Mouse (Mus musculus) stomach, postnatal 0 days (tissue): ENCODE results near the gene Crtc3. TPM values are rescaled to one million over a fixed set of nuclear protein-coding genes. Genes with fewer than 3 reads are reported as not detected.

ENCODE experiments used
- ATAC-seq: fragments of 200-750 bp; cut with Nextera tagmentation; 2 replicates; pipeline ENCODE4 v1.8.0; 2017; ENCODE audit not compliant: low FRiP score, low TSS enrichment
- DNase-seq: peaks from one replicate; pipeline ENCODE4 v3.0.0-alpha.2; 2016; ENCODE audit warnings: low spot score
- H3K27ac ChIP-seq: fragments of 300-500 bp; sonication (generic); replicated peaks from 2 replicates; pipeline ENCODE4 v1.5.1; 2014; ENCODE audit warnings: mild to moderate bottlenecking, control low read depth
- H3K27me3 ChIP-seq: fragments of 300-500 bp; sonication (generic); 2 replicates; pipeline ENCODE4 v1.6.1; 2014; ENCODE audit warnings: low read length; ENCODE audit not compliant: control insufficient read depth, insufficient read depth
- H3K36me3 ChIP-seq: fragments of 300-500 bp; sonication (generic); 2 replicates; pipeline ENCODE4 v1.6.1; 2014; ENCODE audit warnings: low read length, mixed read lengths; ENCODE audit not compliant: control insufficient read depth, insufficient read depth
- H3K4me1 ChIP-seq: fragments of 300-500 bp; sonication (generic); replicated peaks from 2 replicates; pipeline ENCODE4 v1.6.1; 2014; ENCODE audit warnings: antibody characterized with exemption; ENCODE audit not compliant: control insufficient read depth, insufficient read depth
- H3K4me2 ChIP-seq: fragments of 300-500 bp; sonication (generic); replicated peaks from 2 replicates; pipeline ENCODE4 v1.6.1; 2014; ENCODE audit warnings: low read depth, mild to moderate bottlenecking, control low read depth, moderate library complexity
- H3K4me3 ChIP-seq: fragments of 300-500 bp; sonication (generic); 2 replicates; pipeline ENCODE4 v1.5.1; 2014; ENCODE audit warnings: low read depth, low read length, control low read depth
- H3K9ac ChIP-seq: fragments of 300-500 bp; sonication (generic); 2 replicates; pipeline ENCODE4 v1.6.1; 2014; ENCODE audit warnings: mild to moderate bottlenecking, low read length, control low read depth, mixed read lengths
- H3K9me3 ChIP-seq: fragments of 300-500 bp; sonication (generic); 2 replicates; pipeline ENCODE4 v1.6.1; 2016; ENCODE audit warnings: low read length; ENCODE audit not compliant: control insufficient read depth
- CTCF ChIP-seq: IDR thresholded peaks from 2 replicates; pipeline ENCODE4 v1.5.1; 2016; ENCODE audit warnings: antibody characterized with exemption, low read depth, mild to moderate bottlenecking, moderate library complexity
- EP300 ChIP-seq: optimal IDR thresholded peaks from 2 replicates; pipeline ENCODE3; 2016; ENCODE audit warnings: antibody characterized with exemption
- WGBS: fragments of 180-500 bp; shearing (Covaris S2); extraction: QIAGEN DNeasy Blood & Tissue Kit; methylation state at CpG from one replicate; pipeline ENCODE4 v1.1.7; 2014; 5-methylcytosine and 5-hydroxymethylcytosine counted together
- polyA plus RNA-seq: library from polyadenylated mRNA; unstranded; fragments of >200 nt; fragmentation: Nextera tagmentation; extraction: Ambion mirVana; gene quantifications from 2 replicates; pipeline ENCODE4 v1.2.1, GENCODE M21; 2015

The Crtc3 gene
- polyA plus RNA-seq, 1 experiment from 2014 or later = 8.8 TPM

DNA sequence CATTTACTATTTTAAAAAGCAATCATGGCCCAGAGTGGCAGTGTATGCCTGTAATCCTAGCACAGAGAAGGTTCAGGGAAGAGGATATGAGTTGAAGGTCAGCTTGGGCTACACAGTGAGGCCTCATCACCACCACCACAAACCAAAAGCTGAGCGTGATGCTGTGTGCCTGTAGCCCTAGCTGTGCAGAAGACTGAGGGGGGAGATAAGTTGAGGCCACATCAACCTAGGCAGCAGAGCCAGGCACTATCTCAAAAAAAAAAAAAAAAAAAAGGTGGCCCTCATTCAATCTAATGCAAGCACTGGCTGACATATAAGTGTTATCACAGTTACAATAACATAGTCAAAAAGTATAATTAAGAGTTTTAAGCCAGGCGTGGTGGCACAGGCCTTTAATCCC, 30.4 kb upstream of the Crtc3 start:
- DNase-seq (no peak), ATAC-seq (no peak)
- H3K36me3 ChIP-seq = peaks cover 38% of the 10 kb centered on the region
- no peak overlapping the region for H3K4me2 ChIP-seq
- H3K4me3 ChIP-seq = no peak overlapping the region
- H3K27me3 ChIP-seq = no peaks in the 10 kb centered on the region
- H3K27ac ChIP-seq = no peak overlapping the region
- no peaks in the 10 kb centered on the region for H3K4me1 ChIP-seq
- H3K9ac ChIP-seq = no peak overlapping the region
- no peaks in the 10 kb centered on the region for H3K9me3 ChIP-seq
- TF ChIP-seq EP300 (no peak), CTCF (no peak)
- WGBS = 84% methylated on average over 2 of the region's 2 CpGs

DNA sequence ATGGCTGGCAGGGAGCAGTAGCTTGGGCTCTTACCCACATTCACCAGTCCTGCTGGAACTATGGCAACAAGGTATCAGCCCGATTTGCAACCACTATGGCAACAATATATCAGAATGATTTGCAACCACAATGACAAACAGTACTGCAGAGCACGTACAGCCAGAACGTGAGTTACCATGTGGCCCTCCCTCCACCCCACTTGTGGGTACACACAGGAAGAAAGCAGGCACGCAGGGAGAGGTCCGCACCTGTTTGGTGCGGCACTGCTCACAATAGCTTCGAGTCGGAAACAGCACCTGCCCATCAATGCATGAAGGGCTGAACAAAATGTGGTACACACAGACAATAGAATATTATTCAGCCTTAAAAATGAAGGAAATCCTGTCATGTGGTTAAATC, 29.8 kb upstream of the Crtc3 start:
- no peaks in the 10 kb centered on the region for H3K4me1 ChIP-seq
- peaks cover 40% of the 10 kb centered on the region for H3K36me3 ChIP-seq
- no peak for TF ChIP-seq EP300
- no peak for TF ChIP-seq CTCF

DNA sequence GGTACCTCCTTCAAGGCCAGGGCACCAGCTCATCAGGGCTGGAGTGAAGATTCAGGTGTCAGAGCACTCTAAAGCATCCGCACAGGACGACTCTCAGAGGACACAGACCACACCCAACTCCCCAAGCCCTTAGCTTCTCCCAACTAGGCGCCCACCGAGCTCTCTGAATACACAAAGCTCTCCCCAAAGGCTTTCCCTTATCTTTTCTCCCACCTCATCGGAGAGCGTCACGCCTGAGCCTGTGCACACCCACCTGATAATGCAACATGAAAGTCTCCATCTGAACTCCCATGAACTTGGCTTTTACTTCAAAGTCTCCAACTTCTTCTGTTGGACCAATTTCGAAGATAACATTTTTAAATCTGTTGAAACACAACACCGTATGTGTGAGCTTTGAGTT, 28.1 kb upstream of the Crtc3 start:
- no peaks in the 10 kb centered on the region for H3K27me3 ChIP-seq
- 78% methylated on average over 9 of the region's 9 CpGs for WGBS
- no peak overlapping the region for H3K27ac ChIP-seq
- H3K4me2 ChIP-seq = no peak overlapping the region
- ATAC-seq (no peak), DNase-seq (no peak)
- TF ChIP-seq CTCF (no peak), EP300 (no peak)
- H3K9me3 ChIP-seq = no peaks in the 10 kb centered on the region
- H3K4me1 ChIP-seq = no peaks in the 10 kb centered on the region
- H3K4me3 ChIP-seq = no peak overlapping the region
- H3K9ac ChIP-seq = no peak overlapping the region
- H3K36me3 ChIP-seq = peaks cover 35% of the 10 kb centered on the region

More for the DNA sequence above, 29.8 kb upstream of the Crtc3 start:
- no peak for ATAC-seq
- no peak overlapping the region for H3K27ac ChIP-seq
- H3K4me2 ChIP-seq = no peak overlapping the region
- no peak for DNase-seq
- 80% methylated on average over 8 of the region's 8 CpGs for WGBS
- no peaks in the 10 kb centered on the region for H3K9me3 ChIP-seq
- no peak overlapping the region for H3K9ac ChIP-seq
- no peak overlapping the region for H3K4me3 ChIP-seq
- H3K27me3 ChIP-seq = no peaks in the 10 kb centered on the region

- 82% methylated on average over 7 of the region's 7 CpGs for WGBS
- no peak for DNase-seq
These were observed 26.6 kb upstream of the Crtc3 start for GRCm38 (mm10) chr7:80715306-80715705.

DNA sequence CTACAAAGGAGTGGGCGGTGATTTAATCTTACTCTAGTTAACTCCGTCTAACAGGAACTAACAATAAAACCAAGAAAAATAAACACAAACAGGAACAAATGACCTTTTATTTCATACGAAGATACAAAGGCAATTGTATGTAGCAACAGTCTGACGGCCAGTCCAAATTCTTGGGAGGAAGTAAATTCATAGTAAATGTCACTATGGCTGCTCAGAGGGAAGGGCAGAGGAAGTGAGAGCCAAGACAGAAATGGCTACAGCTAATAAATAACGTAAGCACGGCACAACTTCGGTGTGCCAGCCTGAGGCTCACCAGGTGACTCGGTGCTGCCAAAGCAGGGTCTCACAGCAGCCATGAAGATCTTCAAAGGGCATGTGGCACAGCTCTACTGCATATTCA, 22.8 kb upstream of the Crtc3 start:
- H3K4me2 ChIP-seq = no peak overlapping the region
- 67% methylated on average over 8 of the region's 8 CpGs for WGBS
- ATAC-seq (no peak), DNase-seq (no peak)
- TF ChIP-seq EP300 (no peak), CTCF (no peak)
- no peak overlapping the region for H3K27ac ChIP-seq
- H3K36me3 ChIP-seq = peaks cover 21% of the 10 kb centered on the region
- no peak overlapping the region for H3K4me3 ChIP-seq
- no peak overlapping the region for H3K9ac ChIP-seq
- H3K27me3 ChIP-seq = no peaks in the 10 kb centered on the region
- no peaks in the 10 kb centered on the region for H3K9me3 ChIP-seq
- H3K4me1 ChIP-seq = no peaks in the 10 kb centered on the region

More at GRCm38 (mm10) chr7:80715306-80715705, 26.6 kb upstream of the Crtc3 start:
- Histone ChIP-seq H3K4me2 (no peak overlapping the region), H3K4me3 (no peak overlapping the region), H3K9ac (no peak overlapping the region), H3K27ac (0 out of 2 replicates have a peak overlapping the region, but pooled peaks have one; percentile 24), H3K36me3 (peaks cover 36% of the 10 kb centered on the region), H3K4me1 (no peaks in the 10 kb centered on the region), H3K9me3 (no peaks in the 10 kb centered on the region), H3K27me3 (no peaks in the 10 kb centered on the region)
- ATAC-seq = peak; percentile 56; the same call in 1 of the 2 replicates
- TF ChIP-seq EP300 (no peak), CTCF (no peak)

DNA sequence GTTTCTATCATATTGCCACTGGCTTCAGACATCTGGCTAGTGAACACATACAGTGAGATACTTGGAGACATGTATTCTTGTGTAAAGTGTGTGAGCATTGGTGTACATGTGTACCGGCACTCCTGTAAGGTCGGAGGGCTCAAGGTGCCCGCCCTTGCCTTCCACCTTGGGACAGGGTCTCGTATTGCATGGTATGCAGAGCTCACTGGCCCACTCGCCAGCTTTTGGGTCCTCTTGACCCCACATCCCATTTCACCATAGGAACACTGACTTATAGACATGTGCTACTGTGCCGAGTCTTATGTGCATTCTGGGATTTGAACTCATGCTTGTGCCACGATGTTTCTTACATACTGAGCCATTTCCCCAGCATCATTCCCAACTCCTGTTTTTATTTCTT, 21.7 kb upstream of the Crtc3 start:
- Histone ChIP-seq H3K9ac (no peak overlapping the region), H3K4me1 (no peaks in the 10 kb centered on the region), H3K36me3 (peaks cover 13% of the 10 kb centered on the region), H3K4me2 (no peak overlapping the region), H3K27ac (no peak overlapping the region), H3K4me3 (no peak overlapping the region), H3K9me3 (no peaks in the 10 kb centered on the region), H3K27me3 (no peaks in the 10 kb centered on the region)
- 94% methylated on average over 7 of the region's 7 CpGs for WGBS
- DNase-seq = no peak
- TF ChIP-seq EP300 = no peak
- no peak for TF ChIP-seq CTCF
- ATAC-seq = peak; percentile 53; the same call in 1 of the 2 replicates
